Mouse (Mus musculus) fat pad, adult 2 months (tissue): ENCODE data around the gene Taf3.

Experiments
- DNase-seq: peaks from one replicate; pipeline ENCODE4 v3.0.0-alpha.2; 2011; ENCODE audit warnings: low read depth, low spot score; ENCODE audit errors: extremely low read depth

The Taf3 gene

DNA sequence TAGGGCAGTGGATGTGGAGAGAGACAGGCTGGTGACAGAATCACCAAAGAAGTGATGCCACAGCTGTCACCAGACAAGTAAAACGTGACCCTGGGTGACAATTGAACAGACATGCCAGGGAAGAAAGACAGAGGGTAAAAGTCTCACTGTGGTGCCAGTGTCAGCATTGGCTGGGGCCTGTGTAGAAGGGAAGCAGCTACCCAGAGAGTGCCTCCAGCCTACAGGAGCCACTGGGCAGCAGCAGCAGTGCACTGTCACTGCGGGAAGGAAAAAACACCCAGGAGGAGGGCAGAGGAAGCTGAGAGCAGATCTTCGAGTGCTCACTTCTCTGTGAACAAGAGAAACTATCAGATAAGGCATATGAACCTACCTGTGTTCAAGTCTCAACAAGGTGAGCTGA, 86.7 kb downstream of the Taf3 start:
- DNase-seq = no peak

GRCm38 (mm10) chr2:9958011-9958410, 90.4 kb downstream of the Taf3 start:
- DNase-seq = no peak

DNA sequence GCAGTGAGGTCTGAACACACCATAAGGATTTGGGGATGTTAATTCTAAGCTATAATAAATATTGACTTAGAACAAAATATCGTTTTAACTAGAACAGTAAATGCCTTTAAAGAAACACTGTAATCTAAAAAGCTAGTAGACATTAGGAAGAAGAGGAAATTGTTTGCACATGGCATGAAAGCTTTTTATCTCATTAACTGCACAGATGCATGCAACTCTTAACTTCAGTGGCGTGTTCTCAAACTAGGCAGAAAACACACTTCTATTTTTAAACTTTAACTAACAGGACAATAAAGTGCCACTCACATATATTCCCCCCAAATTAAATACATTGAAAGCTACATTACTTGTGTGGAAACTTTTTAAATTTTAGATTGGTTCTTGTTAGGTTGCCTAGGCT, 91.8 kb downstream of the Taf3 start:
- DNase-seq = no peak

- no peak for DNase-seq
These were observed 92.5 kb downstream of the Taf3 start for GRCm38 (mm10) chr2:9955576-9956535.

DNA sequence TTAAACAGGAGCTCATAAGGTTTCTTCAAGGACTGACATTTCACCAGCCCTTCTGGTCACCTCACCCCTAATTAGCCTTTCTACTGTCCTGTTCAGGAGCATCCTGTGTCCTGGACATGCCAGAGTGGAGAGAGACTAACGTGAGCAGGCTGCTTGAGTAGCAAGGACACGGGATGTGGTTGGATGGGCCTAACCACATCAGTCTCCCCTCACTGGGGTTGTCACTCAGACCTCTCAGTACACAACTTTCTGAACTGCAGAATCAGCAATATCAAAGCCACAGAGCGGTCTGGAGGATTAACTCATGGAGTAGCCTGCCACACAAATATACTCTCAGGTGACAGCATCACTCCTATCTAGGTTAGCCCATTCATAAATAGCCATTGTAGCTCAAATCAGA, 101.7 kb downstream of the Taf3 start:
- DNase-seq = no peak

GRCm38 (mm10) chr2:9945611-9946010, 102.8 kb downstream of the Taf3 start:
- DNase-seq = no peak

- DNase-seq = no peak
These were observed 105.4 kb downstream of the Taf3 start for GRCm38 (mm10) chr2:9943011-9943410.

GRCm38 (mm10) chr2:9939250-9939649, 109.1 kb downstream of the Taf3 start:
- DNase-seq = no peak

DNA sequence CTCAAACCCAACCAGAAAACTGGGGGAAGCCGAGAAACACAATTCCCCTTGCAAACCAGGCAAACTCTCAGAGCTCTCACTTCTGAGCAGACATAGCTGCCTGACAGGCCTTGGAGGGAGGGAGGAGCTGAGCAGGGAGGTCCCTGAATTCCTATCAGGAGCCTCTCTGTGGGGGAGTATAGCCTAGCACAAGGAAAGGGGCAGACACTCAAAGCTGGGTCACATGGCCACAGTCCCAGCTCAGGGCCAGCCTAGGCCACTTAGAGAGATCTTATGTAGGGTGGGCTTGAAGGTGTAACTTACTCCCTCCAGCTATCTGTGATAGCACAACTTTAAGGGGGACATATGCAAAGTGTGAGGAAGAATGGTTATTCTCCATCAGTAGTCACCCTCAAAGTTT, 112.4 kb downstream of the Taf3 start:
- DNase-seq = no peak

GRCm38 (mm10) chr2:9926905-9927283, 121.5 kb downstream of the Taf3 start:
- no peak for DNase-seq

DNA sequence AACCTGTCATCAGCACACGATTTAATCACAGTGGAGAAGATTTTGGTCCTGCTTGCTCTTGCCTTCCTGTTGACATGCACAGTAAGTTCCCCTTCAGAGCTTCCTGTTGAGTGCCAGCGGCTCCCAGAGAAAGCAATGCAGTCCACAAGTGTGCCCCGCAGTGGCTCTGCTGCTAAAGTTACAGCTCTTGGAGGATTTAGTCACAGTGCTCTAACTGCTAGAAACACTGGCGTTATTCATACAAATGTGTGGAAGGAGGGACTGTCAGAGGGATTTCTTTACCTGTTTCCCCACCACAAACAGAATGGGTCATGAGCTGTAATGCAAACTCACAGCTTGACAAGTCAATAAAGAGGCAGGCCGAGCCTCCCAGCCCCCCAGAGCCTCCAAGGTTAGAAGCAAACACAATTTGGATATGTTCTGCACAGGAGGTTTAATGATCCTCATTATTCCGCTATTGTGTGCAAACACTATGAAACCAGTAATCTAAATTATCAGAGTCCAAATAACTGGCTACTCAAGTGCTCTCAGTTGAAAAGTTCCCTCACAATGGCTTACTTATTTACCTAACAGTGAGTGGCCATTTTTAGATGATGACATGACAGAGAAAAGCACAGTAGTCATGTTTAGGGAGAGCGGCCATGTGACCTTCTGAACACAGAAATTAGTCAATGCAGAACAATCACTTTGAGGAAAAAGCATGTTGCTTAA, 122.0 kb downstream of the Taf3 start:
- no peak for DNase-seq

GRCm38 (mm10) chr2:9918691-9919471, 129.5 kb downstream of the Taf3 start:
- DNase-seq = no peak

DNA sequence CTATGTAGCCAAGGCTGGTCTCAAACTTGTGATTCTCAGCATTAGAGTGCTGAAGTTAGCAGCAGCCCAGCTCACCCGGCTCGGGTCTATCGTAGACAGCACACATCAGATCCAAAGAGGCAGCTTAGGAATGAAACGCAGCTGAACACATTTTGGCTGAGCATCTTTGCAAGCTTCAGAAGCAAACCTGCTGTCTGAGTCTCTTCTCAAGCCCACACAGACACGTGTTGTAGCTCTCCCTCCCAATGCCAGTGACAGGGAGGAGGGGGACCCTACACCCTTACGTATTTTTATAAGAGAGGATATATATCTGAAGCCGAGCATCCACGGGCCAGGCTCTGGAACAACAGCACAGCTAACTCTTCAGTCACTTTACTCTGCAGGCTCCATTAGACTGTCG, 130.8 kb downstream of the Taf3 start:
- no peak for DNase-seq

- DNase-seq = no peak
These were observed 142.4 kb downstream of the Taf3 start for GRCm38 (mm10) chr2:9905995-9906394.

GRCm38 (mm10) chr2:9903854-9904560, 144.4 kb downstream of the Taf3 start:
- DNase-seq = no peak

DNA sequence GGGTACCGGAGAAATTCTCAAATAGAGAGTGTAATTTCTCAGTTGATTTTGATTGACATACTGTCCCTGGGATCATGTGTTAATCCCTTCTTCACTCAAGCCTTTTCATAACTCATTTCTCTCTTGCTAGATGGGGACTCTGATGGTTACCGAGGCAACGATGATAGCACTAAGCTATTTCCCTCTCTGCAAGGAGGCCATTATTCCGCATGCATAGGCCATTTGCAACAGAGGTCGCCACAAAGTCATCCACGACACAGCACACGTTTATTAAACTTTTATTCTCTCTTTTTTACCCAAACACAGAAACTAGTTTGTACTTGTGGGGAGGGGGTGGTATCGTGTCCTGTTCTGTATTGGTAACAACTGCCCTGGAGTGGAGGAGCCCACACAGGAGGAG, 150.6 kb downstream of the Taf3 start:
- DNase-seq = no peak

- no peak for DNase-seq
These were observed 152.2 kb downstream of the Taf3 start for GRCm38 (mm10) chr2:9896097-9896770.

- no peak for DNase-seq
These were observed 153.4 kb downstream of the Taf3 start for GRCm38 (mm10) chr2:9894836-9895593.

- DNase-seq = no peak
These were observed 155.0 kb downstream of the Taf3 start for GRCm38 (mm10) chr2:9893272-9893953.
